Mouse (Mus musculus) hindbrain, postnatal 0 days (tissue): Measurements from ENCODE around the gene Csn1s2a. TPM values are rescaled to one million over a fixed set of nuclear protein-coding genes. Genes with fewer than 3 reads are reported as not detected.
"Not testable (repeated sequence)": the region's sequence is repeated elsewhere in the genome, so short reads cannot be mapped to it uniquely, and the experiment has no call there.

Experiments
- ATAC-seq: fragments of 200-750 bp; cut with Nextera tagmentation; 2 replicates; pipeline ENCODE4 v1.8.0; 2017; ENCODE audit warnings: mild to moderate bottlenecking, moderate TSS enrichment, moderate library complexity
- DNase-seq: peaks from one replicate; pipeline ENCODE4 v3.0.0-alpha.2; 2015; ENCODE audit warnings: low spot score
- H3K27ac ChIP-seq: fragments of 300-500 bp; sonication (generic); 2 replicates; pipeline ENCODE4 v1.5.1; 2014; ENCODE audit warnings: mild to moderate bottlenecking
- H3K27me3 ChIP-seq: fragments of 300-500 bp; sonication (generic); 2 replicates; pipeline ENCODE4 v1.6.1; 2014; ENCODE audit warnings: low read length, mixed read lengths; ENCODE audit not compliant: insufficient read depth
- H3K36me3 ChIP-seq: fragments of 300-500 bp; sonication (generic); 2 replicates; pipeline ENCODE4 v1.6.1; 2014; ENCODE audit warnings: low read length, mixed read lengths; ENCODE audit not compliant: insufficient read depth
- H3K4me1 ChIP-seq: fragments of 300-500 bp; sonication (generic); 2 replicates; pipeline ENCODE4 v1.6.1; 2014; ENCODE audit warnings: antibody characterized with exemption, low read length, mixed read lengths; ENCODE audit not compliant: insufficient read depth
- H3K4me2 ChIP-seq: fragments of 300-500 bp; sonication (generic); 2 replicates; pipeline ENCODE4 v1.6.1; 2014; ENCODE audit warnings: low read depth, mild to moderate bottlenecking, low read length, moderate library complexity, mixed read lengths
- H3K4me3 ChIP-seq: fragments of 300-500 bp; sonication (generic); 2 replicates; pipeline ENCODE4 v1.5.1; 2014; ENCODE audit warnings: low read length
- H3K9ac ChIP-seq: fragments of 300-500 bp; sonication (generic); replicated peaks from 2 replicates; pipeline ENCODE4 v1.6.1; 2014; ENCODE audit warnings: mild to moderate bottlenecking, low read length, moderate library complexity, mixed read lengths
- H3K9me3 ChIP-seq: fragments of 300-500 bp; sonication (generic); 2 replicates; pipeline ENCODE4 v1.6.1; 2016; ENCODE audit warnings: low read length, mixed read lengths
- CTCF ChIP-seq: IDR thresholded peaks from 2 replicates; pipeline ENCODE4 v1.5.1; 2016; ENCODE audit warnings: antibody characterized with exemption, control low read depth, low read depth
- WGBS: fragments of 180-500 bp; shearing (Covaris S2); extraction: QIAGEN DNeasy Blood & Tissue Kit; methylation state at CpG from one replicate; pipeline ENCODE4 v1.1.7; 2014; 5-methylcytosine and 5-hydroxymethylcytosine counted together
- polyA plus RNA-seq: library from polyadenylated mRNA; unstranded; fragments of >200 nt; fragmentation: Nextera tagmentation; extraction: Ambion mirVana; gene quantifications from 2 replicates; pipeline ENCODE4 v1.2.1, GENCODE M21; 2015
- total RNA-seq: library from RNA; depleted of rRNA; stranded (reverse); fragments of >200 nt; gene quantifications from 2 replicates; pipeline ENCODE4 v1.2.3, GENCODE M21; 2014; rRNA removed

Gene Csn1s2a
- total RNA-seq (not detected in 2 replicates), polyA plus RNA-seq (not detected in 2 replicates)

- ATAC-seq (no peak), DNase-seq (no peak)
- Histone ChIP-seq H3K27ac (no peak within 1 kb of the TSS), H3K9me3 (no peaks in the 10 kb centered on the region), H3K4me1 (no peaks in the 10 kb centered on the region), H3K27me3 (no peaks in the 10 kb centered on the region), H3K36me3 (no peaks in the 10 kb centered on the region), H3K9ac (no peak within 1 kb of the TSS), H3K4me2 (no peak within 1 kb of the TSS), H3K4me3 (no peak within 1 kb of the TSS)
- WGBS, result 79% methylated on average over 1 of the region's 1 CpGs
- TF ChIP-seq CTCF, result no peak
These were observed at the start of gene Csn1s2a for GRCm38 (mm10) chr5:87774267-87774666. Csn1s2a (plus strand) TSS chr5:87774567.

GRCm38 (mm10) chr5:87734821-87735220 lies 39.5 kb upstream of the Csn1s2a start:
- no peaks in the 10 kb centered on the region for H3K9me3 ChIP-seq
- no peak for DNase-seq
- H3K4me3 ChIP-seq, result no peak overlapping the region
- H3K36me3 ChIP-seq, result no peaks in the 10 kb centered on the region
- no peak overlapping the region for H3K9ac ChIP-seq
- H3K27me3 ChIP-seq, result no peaks in the 10 kb centered on the region
- H3K4me1 ChIP-seq, result no peaks in the 10 kb centered on the region
- H3K4me2 ChIP-seq, result no peak overlapping the region
- no peak overlapping the region for H3K27ac ChIP-seq
- no peak for ATAC-seq
- TF ChIP-seq CTCF, result no peak

DNA sequence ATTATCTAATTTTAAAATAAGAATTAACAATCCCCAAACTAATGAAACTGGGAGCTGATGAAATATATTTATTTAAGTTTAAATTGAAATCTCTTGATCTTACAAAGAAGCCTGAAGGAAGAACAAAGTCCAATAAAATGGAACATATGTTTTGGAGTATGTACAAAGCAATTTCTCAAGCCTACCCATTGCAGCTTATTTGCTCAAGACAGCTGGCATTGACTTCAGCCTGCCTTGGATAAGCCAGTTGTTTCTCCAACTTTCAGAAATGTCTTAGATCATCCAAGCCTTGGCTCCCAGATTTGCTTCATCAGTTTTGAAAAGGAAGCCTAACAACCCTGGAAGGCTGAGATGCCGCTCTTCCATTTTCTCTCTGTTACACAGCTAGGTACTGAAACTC lies 20.9 kb upstream of the Csn1s2a start:
- ATAC-seq (no peak), DNase-seq (no peak)
- no peak for TF ChIP-seq CTCF
- Histone ChIP-seq H3K4me1 (no peaks in the 10 kb centered on the region), H3K9me3 (no peaks in the 10 kb centered on the region), H3K4me2 (no peak overlapping the region), H3K27ac (no peak overlapping the region), H3K4me3 (no peak overlapping the region), H3K36me3 (no peaks in the 10 kb centered on the region), H3K9ac (no peak overlapping the region), H3K27me3 (no peaks in the 10 kb centered on the region)
- WGBS, result 82% methylated on average over 1 of the region's 1 CpGs

DNA sequence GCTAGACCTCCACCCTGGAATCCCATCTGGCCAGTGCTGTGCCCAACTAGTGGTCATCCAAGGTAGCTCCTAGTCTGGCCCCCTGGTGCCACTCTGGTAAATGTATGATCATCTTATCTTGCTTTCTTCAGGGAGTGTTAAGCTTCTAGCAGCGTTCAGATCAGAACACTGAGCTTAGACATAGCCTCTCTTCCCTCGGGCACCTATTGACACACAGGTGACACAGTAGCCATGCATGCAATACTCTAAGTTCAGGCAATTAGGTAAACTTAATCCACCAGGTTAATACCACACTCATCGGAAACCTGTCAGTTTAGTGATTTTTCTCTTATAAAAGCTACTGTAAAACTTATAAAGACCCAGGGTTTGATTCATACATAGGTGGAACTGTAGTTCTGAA lies 9.8 kb upstream of the Csn1s2a start:
- Histone ChIP-seq H3K36me3 (no peaks in the 10 kb centered on the region), H3K4me1 (no peaks in the 10 kb centered on the region), H3K4me2 (no peak overlapping the region), H3K9me3 (no peaks in the 10 kb centered on the region), H3K27ac (no peak overlapping the region), H3K27me3 (no peaks in the 10 kb centered on the region), H3K9ac (no peak overlapping the region), H3K4me3 (no peak overlapping the region)
- ATAC-seq, result no peak
- TF ChIP-seq CTCF, result no peak
- no peak for DNase-seq
- WGBS, result 91% methylated on average over 3 of the region's 3 CpGs

- H3K4me2 ChIP-seq, H3K4me3 ChIP-seq, H3K9me3 ChIP-seq, H3K4me1 ChIP-seq, DNase-seq, H3K9ac ChIP-seq, H3K36me3 ChIP-seq, ATAC-seq, H3K27ac ChIP-seq, H3K27me3 ChIP-seq: not testable (repeated sequence)
- 37% methylated on average over 2 of the region's 2 CpGs for WGBS
These were observed 2.2 kb upstream of the Csn1s2a start for GRCm38 (mm10) chr5:87772151-87772550.

- Histone ChIP-seq H3K27me3 (no peaks in the 10 kb centered on the region), H3K9ac (no peak overlapping the region), H3K36me3 (no peaks in the 10 kb centered on the region), H3K4me1 (no peaks in the 10 kb centered on the region), H3K27ac (no peak overlapping the region), H3K4me3 (no peak overlapping the region), H3K9me3 (no peaks in the 10 kb centered on the region), H3K4me2 (no peak overlapping the region)
- 51% methylated on average over 4 of the region's 4 CpGs for WGBS
- TF ChIP-seq CTCF, result peak; percentile 47
- ATAC-seq, result no peak
- peak; percentile 52 for DNase-seq
These were observed 8.4 kb downstream of the Csn1s2a start for GRCm38 (mm10) chr5:87782731-87783130.

DNA sequence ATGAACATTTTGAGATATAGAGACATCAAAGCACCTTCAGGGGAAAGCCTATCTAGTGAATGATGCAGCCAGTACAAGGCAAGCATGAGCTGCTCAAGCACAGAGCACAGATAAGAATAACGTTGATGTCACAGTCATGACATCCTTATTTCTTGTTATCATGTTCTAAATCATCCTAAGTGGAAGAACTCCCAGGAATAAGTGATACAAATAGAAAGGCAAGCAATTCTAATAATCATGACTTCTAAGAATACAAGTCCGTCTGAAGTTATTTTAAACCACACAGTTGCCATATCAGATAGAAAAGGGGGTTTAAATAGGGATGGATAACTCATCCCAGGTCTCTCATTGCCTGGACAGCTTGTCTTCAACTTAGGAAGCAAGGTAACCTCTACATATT lies 33.4 kb downstream of the Csn1s2a start, which contains the start of gene Csn1s2b:
Csn1s2b (plus strand) TSS at position 301 of the 400 bp plus-strand sequence.
- H3K4me1 ChIP-seq, result no peaks in the 10 kb centered on the region
- H3K9ac ChIP-seq, result no peak within 1 kb of the TSS
- no peak within 1 kb of the TSS for H3K4me2 ChIP-seq
- no peaks in the 10 kb centered on the region for H3K36me3 ChIP-seq
- 90% methylated on average over 2 of the region's 2 CpGs for WGBS
- H3K27me3 ChIP-seq, result no peaks in the 10 kb centered on the region
- ATAC-seq (no peak), DNase-seq (no peak)
- H3K9me3 ChIP-seq, result no peaks in the 10 kb centered on the region
- H3K27ac ChIP-seq, result no peak within 1 kb of the TSS
- no peak for TF ChIP-seq CTCF
- no peak within 1 kb of the TSS for H3K4me3 ChIP-seq
